Mouse (Mus musculus) MEL-GATA-1-ER (cell line): ENCODE measurements around the gene Tsga10ip.

Source experiments
- DNase-seq: peaks from one replicate; pipeline ENCODE4 v3.0.0-alpha.2; 2012; ENCODE audit warnings: low read depth; ENCODE audit errors: extremely low read depth

Gene Tsga10ip

DNA sequence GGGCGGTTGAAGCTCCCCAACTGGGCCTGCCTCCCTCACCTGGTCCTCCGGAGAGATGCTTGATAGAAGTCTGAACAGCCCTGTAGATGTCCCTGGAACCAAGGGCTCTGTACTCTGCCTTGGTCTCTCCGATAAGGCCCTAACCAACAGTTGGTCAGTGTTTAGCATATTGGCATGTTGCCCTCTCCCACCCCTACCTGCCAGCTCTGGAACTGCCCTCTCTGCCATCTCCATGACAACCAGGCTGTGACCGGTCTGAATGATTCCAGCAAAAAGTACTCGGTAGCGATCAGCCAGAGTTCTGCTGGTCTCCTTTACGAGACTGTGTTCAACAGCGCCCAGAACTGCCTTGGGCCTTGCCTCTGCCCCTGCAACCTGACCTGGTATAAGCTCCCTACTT is at the start of gene Tsga10ip:
Gene Tsga10ip, minus strand, starts transcription at position 234 of the 400 bp plus-strand sequence.
- DNase-seq = no peak

DNA sequence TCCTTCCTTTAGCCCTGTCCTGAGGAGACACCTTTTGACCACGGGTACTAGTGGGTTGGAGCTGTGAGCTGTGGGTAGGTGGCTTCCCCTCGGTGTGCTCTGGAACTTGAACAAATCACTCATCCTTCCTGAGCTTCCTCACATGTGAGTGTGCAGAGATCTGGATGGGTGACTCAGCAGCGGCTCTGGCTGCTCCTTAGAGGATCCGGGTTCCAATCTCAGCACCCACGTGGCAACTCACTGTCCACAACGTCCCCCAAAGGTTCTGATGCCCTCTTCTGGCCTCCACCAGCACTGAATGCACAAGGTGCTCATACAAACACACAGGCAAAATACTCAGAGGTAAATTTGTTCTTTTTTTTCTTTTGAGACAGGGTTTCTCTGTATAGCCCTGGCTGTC is 49.4 kb upstream of the Tsga10ip start:
- no peak for DNase-seq

- no peak for DNase-seq
Measured at GRCm38 (mm10) chr19:5449673-5450072, 47.3 kb upstream of the Tsga10ip start.

DNA sequence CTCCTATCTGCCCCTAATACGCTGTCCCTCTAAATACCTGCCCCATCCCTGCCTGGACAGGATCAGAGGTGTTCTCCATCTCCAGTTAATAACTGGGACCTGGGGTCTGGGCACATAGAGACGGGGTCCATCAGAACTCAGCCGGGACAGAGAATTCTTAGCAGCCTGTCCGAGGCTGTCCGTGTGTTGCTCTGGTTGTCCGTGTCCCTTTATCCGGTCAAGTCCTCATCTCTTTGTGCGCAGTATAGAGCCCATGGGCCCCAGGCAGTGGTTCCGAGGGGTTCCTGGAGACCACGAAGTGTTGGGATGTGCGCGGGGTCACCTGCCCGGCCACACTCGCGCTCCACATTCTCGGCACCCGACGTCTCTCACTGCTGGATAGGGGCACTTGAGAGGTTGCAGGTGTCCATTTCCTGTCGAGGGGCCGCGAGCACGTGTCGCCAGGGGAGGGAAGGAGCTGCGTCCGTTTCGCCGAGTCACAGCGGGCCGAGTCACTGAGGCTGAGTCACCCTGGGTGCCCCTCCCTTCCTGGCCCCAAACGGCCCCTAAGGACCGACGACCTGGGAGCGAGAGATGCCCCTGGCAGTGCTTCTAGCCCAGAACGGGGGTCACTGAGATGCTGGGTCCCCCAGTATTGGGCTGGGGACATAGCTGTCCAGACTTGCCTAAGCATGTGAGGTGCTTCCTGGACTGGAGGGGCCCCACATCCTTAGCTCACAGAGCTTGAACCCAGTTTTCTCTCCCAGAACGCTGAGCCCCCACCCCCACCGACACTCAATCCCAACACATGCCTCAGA is 46.2 kb upstream of the Tsga10ip start:
- DNase-seq = no peak

GRCm38 (mm10) chr19:5447515-5448353 is 45.4 kb upstream of the Tsga10ip start, which contains the start of gene Fosl1:
Gene Fosl1, plus strand, starts transcription at chr19:5447547.
- DNase-seq = no peak

- DNase-seq = no peak
Measured at GRCm38 (mm10) chr19:5445747-5446146, 43.4 kb upstream of the Tsga10ip start.

GRCm38 (mm10) chr19:5444954-5445353 is 42.6 kb upstream of the Tsga10ip start:
- DNase-seq = no peak

DNA sequence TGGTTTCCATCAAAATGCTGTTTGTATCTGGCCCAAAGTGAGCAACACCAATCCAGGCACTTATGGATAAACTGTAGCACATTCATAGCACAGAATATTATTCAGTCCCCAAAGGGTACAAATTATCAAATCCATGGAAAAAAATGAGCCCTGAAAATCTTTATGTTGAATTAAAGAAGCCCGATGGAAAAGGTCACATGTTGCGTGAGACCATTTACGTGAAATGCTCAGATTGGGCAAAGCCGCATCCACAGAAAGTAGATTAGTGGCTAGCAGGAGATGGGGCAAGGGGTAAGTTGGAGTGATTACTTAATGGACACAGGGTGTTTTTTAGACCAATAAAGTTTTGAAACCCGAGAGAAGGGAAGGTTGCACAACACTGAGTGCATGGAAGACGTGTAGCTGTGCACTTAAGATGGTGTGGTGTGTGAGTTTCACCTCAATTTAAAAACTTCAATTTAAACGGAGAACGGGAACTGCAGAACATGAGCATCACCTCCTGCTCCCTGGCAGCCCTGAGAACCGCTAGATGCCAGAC is 42.1 kb upstream of the Tsga10ip start:
- no peak for DNase-seq

DNA sequence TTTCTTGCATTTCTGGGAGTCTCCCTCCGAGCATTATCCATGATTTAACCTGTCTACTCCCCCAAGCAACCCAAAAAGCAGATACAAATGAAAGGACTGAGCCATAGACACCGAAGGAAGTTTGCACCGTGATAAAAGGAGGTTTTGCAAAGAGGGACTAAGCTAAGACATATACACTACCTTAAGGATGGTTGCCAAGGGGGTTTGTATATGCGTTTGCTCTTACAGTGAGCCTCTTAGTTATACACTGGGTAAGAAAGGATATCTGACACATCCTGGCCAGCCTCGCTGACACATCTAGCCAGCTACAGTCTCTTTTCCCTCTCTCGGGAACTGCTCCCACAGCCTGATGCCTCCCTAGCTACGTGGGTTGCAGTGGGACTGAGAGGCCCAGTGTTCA is 31.6 kb upstream of the Tsga10ip start:
- no peak for DNase-seq

DNA sequence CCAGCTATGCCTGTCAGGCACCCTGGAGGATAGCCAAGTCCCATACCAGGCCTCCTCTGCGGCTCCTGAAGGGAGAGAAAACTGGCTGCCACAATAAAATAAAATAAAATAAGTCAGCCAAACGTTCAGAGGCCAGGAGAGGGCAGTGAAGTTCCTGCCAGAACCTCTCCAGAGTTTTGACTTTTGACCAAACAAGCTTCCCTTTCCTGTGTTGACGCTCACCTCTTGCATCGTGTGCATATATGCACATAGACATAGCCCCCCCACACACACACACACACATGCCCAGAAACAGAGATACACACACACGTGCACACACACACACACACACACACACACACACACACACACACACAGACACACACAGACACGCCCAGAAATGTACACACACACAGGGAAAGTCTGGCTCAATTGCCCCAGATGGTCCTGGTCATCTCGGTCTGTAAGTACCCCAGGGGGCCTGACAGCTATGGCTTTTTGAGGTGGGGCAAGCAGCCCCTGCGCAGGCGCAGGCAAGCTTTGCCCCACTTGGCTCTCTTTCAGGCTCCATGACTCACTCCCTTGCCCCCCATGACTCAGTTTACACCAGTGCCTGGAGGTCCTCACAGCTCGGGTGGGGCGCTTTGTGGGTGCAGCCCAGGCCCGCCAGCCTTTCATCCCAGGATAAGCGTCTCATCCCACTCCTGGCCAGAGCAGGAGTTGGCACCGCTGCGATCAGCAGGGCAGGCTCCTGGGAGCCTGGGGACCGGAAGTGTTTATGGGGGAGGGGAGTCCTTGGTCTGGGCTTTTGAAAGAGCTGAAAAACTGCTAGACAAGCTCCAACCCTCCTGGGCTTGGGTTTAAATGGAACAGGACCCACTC is 30.9 kb upstream of the Tsga10ip start:
- DNase-seq = no peak

GRCm38 (mm10) chr19:5431911-5432464 is 29.7 kb upstream of the Tsga10ip start:
- DNase-seq = no peak

DNA sequence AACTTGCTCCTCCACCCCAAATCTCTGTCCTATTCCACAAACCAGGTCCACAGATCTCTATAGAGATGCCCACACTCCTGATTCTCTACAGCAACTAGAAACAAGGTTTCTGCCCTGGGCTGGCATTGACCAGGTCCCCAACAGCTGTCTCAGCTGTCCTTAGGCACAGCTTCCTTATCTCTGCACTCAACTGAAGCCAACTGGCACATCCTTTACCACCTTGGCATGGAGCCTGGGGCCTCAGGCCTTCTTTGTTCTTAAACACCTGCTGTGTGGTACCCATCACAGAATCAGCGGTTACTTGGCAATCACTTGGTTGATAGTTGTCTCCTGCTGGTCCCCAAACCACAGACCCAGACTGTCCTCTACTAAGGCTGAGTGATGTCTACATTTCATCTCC is 28.1 kb upstream of the Tsga10ip start:
- DNase-seq = no peak

DNA sequence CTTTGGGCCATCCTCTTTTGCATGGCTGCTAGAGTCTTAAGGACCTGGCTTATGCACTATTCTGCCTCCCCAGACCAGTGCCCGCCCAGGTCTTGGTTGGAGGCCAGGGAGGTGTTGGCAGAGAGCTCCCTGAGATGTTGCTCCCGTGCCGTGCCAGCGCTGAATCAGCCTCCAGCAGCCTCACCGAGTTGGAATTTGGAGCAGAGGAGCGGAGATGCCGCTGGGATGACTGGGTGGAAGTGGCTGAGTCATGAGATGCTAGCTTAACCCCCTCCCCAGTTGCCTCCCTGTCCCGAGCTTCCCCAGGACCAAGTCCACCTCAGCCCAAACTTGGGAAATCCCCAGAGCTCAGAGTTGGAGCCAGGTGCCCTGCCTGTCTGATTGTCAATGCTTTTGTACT is 27.5 kb upstream of the Tsga10ip start:
- DNase-seq = no peak

DNA sequence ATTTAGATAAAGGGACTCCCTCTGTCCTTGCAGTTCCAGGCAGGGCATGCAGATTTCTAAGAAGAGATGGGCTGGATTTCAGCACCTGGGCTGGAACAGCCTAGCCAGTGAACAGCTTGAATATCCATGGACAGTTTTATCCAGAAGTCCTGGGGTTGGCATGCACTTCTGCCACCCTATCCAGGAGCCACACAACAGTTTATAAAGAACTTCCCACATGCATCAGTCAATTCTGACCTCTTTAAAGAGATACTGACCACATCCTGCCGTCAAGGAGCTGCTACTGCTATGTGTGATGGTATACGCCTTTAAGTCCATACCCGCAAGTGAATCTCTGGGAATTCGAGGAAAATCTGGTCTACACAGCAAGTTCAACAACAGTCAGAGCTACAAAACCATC is 26.9 kb upstream of the Tsga10ip start:
- DNase-seq = no peak

- DNase-seq = no peak
Measured at GRCm38 (mm10) chr19:5428083-5428482, 25.8 kb upstream of the Tsga10ip start.

- no peak for DNase-seq
Measured at GRCm38 (mm10) chr19:5426640-5427290, 24.4 kb upstream of the Tsga10ip start.

DNA sequence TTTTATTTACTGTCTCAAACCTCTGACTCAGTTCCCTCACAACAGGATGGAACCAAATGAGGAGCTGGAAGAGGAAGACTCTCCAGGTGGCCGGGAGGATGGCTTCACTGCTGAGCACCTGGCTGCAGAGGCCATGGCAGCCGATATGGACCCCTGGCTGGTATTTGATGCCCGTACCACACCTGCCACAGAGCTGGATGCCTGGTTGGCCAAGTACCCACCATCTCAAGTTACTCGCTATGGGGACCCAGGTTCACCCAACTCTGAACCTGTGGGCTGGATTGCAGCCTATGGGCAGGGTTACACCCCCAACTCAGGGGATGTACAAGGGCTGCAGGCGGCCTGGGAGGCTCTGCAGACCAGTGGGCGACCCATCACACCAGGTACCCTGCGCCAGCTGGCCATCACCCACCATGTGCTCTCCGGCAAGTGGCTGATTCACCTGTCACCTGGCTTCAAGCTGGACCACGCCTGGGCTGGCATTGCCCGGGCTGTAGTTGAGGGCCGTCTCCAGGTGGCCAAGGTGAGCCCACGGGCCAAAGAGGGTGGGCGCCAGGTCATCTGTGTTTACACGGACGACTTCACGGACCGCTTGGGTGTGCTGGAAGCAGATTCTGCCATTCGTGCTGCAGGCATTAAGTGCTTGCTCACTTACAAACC is 23.7 kb upstream of the Tsga10ip start:
- no peak for DNase-seq

DNA sequence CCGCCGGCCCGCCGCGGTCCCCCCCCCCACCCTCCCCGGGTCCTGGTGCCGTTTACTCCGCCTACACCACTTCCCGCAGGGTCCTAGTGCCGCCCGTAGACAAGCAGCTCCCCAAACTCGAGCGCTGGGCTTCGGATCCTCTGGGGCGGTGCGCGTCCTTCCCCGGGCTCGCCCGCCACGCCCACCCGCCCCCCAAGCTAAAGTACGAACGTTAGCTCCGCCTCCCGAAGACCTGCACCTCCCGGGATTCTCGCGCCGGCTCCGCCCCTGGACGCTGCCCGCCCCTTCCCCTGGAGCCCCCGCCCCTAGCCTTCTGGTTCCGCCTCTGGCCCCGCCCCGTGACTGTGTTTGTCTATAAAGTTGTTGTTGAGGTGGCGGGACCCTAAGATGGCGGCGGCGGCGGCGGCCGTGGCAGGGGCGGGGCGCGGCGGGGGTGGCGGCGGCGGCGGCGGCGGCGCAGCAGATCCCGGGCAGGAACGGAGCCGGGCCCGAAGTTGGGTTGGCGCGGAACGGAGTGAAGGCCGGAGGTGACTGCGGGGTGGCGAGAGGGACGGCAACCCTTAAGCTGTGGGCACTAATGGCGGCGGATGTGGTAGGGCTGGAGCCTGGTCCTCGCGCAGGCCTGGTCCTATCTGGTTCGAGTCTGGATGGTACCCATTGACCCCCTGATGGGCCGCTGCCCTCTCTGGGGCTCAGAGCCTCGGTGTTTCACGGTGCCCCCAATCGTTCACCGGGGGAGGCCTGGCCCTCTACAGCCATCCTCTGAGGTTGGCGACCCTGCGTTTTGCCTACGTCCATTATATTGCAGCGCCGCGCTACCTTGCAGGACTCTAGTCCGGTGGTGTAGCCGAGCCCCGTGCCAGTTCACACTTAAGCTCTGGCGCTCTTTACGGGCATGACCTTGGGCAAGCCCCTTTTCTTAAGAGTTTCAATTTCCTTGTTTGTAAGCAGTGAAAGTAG is 22.7 kb upstream of the Tsga10ip start, which contains the start of the genes Drap1 and AI837181:
Gene Drap1, minus strand, starts transcription at position 198 of the 960 bp plus-strand sequence.
Gene AI837181, plus strand, starts transcription at position 363 of the 960 bp plus-strand sequence.
- peak; percentile 83 for DNase-seq
